Mouse (Mus musculus) gastrocnemius, adult 2 months (tissue): ENCODE data around the gene Hoxd3. TPM values are rescaled to one million over a fixed set of nuclear protein-coding genes. Genes with fewer than 3 reads are reported as not detected.

Experiments
- DNase-seq: peaks from one replicate; pipeline ENCODE4 v3.0.0; 2022
- H3K27ac ChIP-seq: fragments of 200-600 bp; 2 replicates; pipeline ENCODE4 v1.8.1; 2022; ENCODE audit warnings: mild to moderate bottlenecking
- H3K4me3 ChIP-seq: fragments of 200-600 bp; 2 replicates; pipeline ENCODE4 v1.8.1; 2022; ENCODE audit warnings: mild to moderate bottlenecking, moderate library complexity
- CTCF ChIP-seq: fragments of 200-600 bp; IDR thresholded peaks from 2 replicates; pipeline ENCODE4 v1.8.1; 2022; ENCODE audit warnings: antibody characterized with exemption, mild to moderate bottlenecking, moderate library complexity
- intact Hi-C: fragments of 180-260 bp; cut with DNase I; formaldehyde crosslinking; loops from one replicate; pipeline ENCODE4 v1.15.1; 2025
- total RNA-seq, 2 experiments: library from RNA; stranded (reverse); gene quantifications; 2 replicates each; pipeline ENCODE4 v1.2.3; 2021

The Hoxd3 gene
- total RNA-seq, 2 experiments from 2014 or later = not detected

DNA sequence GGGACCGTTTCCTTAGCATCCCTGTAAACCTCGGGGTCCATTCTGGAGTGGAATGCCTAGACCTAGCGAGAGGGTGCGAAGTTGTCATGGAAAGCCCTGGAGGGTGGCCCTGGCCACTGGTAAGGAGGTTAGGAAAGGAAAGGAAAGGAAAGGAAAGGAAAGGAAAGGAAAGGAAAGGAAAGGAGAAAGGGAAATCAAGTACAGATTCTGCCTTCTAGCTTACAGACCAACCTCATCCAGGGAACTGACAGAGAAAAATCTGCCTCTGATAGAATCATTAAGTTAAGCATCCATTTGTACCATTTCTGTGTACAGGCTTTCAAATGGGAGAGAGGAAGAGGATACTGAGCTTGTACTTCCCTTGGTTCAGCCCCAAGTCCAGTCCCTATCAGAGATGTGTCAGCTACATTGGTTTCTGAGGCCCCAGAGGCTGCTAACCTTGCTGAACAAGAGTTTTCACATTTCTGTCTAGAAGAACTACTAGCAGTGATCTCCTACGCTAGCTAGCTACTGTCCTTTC, 39.1 kb downstream of the Hoxd3 start:
- no peak for TF ChIP-seq CTCF
- Histone ChIP-seq H3K4me3 (no peak overlapping the region), H3K27ac (no peak overlapping the region)
- intact Hi-C loops = no loop called here
- no peak for DNase-seq

DNA sequence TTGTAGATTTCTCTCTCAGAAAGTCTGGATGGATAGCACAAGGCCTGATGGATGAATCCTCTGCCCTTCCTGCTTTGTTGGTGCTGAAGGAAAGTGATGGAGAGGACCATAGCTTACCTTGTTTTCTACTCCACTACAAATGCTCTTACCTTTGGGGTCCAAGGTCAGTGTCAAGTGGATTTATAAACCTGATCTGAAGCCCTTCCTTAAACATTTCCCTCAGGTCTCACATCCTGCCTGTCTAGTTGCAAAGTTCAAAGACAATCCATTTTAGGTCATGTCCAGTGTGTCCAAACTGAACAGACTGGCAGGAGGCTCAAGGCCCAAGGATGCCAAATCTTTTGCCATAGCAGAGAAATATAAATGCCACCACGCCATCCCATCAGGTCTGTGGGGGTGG, 40.1 kb downstream of the Hoxd3 start:
- DNase-seq = no peak
- no peak for TF ChIP-seq CTCF
- H3K27ac ChIP-seq = no peak overlapping the region
- intact Hi-C loops = no loop called here
- no peak overlapping the region for H3K4me3 ChIP-seq

- intact Hi-C loops = no loop called here
- DNase-seq = no peak
- Histone ChIP-seq H3K27ac (no peak overlapping the region), H3K4me3 (peak overlapping the region; percentile 61)
- no peak for TF ChIP-seq CTCF
Measured at GRCm38 (mm10) chr2:74752431-74753174, 40.9 kb downstream of the Hoxd3 start.

- H3K4me3 ChIP-seq = peak overlapping the region; percentile 61
- no peak overlapping the region for H3K27ac ChIP-seq
- DNase-seq = no peak
- no peak for TF ChIP-seq CTCF
- intact Hi-C loops = no loop called here
Measured at GRCm38 (mm10) chr2:74753175-74753523, 41.4 kb downstream of the Hoxd3 start.

DNA sequence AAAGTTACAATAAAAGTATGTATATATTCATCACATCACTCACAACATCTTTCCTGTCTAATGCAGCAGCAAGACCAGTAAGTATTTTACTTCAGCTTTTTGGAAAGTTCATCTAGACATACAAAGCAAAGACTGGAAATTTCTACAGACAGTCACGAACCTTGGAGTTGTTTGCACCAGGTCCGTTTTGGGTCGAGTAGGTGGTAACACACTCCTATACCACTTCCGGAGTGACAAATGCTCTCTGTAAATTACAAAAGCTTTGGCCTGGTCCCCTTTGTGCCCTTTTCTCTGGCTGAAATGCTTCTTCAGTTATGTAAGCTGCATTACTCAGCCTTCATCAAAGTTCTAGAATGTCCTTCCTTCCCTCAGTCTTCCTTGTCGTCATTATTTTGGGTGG, 42.0 kb downstream of the Hoxd3 start:
- intact Hi-C loops = no loop called here
- no peak for TF ChIP-seq CTCF
- H3K27ac ChIP-seq = no peak overlapping the region
- no peak overlapping the region for H3K4me3 ChIP-seq
- DNase-seq = no peak

DNA sequence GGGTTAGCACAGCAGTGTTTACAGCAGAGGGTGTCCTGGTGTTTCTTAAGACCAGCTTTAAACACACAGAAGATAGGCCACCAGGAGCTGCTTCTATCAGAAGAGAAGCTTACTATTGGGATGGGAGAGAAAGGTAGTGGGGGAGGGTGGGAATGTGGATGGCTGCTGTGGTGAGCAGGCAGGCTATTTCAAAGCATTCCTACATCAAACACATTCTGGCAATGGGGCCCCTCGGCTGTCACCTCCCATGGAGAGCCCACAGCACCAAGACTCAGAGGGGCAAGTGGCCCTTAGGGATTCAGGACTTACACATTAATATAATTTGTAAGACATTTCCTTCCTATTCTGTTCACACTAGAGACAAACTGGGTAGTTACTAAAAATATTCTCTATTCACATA, 48.4 kb downstream of the Hoxd3 start:
- no peak overlapping the region for H3K27ac ChIP-seq
- intact Hi-C loops = no loop called here
- TF ChIP-seq CTCF = no peak

DNA sequence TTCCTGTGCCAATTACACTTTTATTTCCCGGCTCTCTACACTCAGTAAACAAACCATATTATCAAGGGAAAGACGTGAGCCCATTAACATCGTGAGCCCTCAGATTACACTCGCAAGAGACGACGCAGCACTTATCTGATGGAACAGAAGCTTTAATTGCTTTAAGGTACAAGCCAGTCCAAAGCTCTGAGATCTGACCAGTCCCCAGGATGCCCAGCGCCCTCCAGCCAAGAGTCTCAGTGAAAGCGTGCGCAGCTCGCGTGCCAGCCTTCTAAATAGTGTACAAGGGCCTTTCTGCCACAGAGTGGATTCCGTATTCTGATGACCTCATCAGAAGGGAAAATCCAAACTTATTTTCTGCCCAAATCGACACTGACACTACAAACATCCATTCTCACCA, 50.2 kb downstream of the Hoxd3 start:
- TF ChIP-seq CTCF = no peak
- intact Hi-C loops = no loop called here
- no peak overlapping the region for H3K4me3 ChIP-seq
- no peak overlapping the region for H3K27ac ChIP-seq
- no peak for DNase-seq

More for the DNA sequence above, 48.4 kb downstream of the Hoxd3 start:
- no peak overlapping the region for H3K4me3 ChIP-seq
- no peak for DNase-seq

DNA sequence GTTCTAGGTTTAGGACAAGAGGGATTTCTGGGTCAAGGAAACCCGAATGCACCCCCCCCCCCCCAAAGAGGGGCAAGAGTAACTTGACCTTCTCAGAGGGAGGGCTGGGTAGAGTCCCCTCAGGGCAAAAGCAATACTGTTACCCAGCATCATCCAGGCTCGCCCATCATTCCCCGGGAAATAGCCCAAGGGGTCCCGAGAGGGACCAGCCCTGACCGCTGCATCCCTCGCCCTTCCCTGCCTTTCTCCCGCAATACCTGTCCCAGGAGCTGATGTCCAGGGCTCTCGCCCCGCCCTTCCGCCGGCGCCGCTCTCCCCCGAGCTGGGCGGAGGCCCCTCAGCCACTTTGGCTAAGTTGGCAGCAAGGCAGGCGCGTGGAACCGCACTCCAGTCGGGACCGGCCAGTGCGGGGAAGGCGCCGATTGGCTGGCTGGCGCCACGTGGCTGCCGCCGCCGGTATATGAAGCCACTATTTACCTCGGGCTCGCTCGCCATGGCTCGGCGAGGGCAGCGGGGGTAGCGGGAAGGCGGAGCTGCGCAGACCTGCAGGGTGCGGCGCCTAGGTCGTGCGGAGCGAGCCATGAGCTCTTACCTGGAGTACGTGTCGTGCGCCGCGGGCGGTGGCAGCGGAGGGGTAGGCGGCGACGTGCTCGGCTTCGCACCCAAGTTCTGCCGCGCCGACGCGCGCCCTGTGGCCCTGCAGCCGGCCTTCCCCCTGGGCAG, 51.0 kb downstream of the Hoxd3 start, which contains the start of gene Hoxd1:
Gene Hoxd1 (plus strand): TSS at position 459 of the 723 bp plus-strand sequence.
- intact Hi-C loops = no loop called here
- no peak within 1 kb of the TSS for H3K27ac ChIP-seq
- H3K4me3 ChIP-seq = peak within 1 kb of the TSS; percentile 73
- peak; percentile 68 for DNase-seq
- no peak for TF ChIP-seq CTCF

DNA sequence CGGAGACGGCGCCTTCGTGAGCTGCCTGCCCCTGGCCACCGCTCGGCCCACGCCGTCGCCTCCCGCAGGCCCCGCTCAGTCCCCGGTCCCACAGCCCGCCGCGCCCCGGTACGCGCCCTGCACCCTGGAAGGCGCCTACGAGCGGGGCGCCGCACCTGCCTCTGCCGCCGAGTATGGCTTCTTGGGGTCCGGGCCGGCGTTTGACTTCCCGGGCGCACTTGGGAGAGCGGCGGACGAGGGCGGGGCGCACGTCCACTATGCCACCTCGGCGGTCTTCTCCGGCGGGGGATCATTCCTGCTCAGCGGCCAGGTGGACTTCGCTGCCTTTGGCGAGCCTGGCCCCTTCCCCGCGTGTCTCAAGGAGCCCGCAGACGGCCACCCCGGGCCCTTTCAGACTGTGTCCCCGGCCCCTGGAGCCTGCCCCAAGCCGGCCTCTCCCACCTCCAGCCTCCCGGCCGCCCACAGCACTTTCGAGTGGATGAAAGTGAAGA, 51.6 kb downstream of the Hoxd3 start:
- no peak for TF ChIP-seq CTCF
- intact Hi-C loops = no loop called here
- H3K4me3 ChIP-seq = peak overlapping the region; percentile 73
- no peak overlapping the region for H3K27ac ChIP-seq
- DNase-seq = no peak

GRCm38 (mm10) chr2:74763976-74764375, 52.2 kb downstream of the Hoxd3 start:
- intact Hi-C loops = no loop called here
- H3K27ac ChIP-seq = no peak overlapping the region
- H3K4me3 ChIP-seq = no peak overlapping the region
- DNase-seq = no peak
- TF ChIP-seq CTCF = no peak

GRCm38 (mm10) chr2:74774359-74774758, 62.6 kb downstream of the Hoxd3 start:
- H3K27ac ChIP-seq = no peak overlapping the region
- no peak for TF ChIP-seq CTCF
- intact Hi-C loops = no loop called here
- DNase-seq = no peak
- H3K4me3 ChIP-seq = no peak overlapping the region

DNA sequence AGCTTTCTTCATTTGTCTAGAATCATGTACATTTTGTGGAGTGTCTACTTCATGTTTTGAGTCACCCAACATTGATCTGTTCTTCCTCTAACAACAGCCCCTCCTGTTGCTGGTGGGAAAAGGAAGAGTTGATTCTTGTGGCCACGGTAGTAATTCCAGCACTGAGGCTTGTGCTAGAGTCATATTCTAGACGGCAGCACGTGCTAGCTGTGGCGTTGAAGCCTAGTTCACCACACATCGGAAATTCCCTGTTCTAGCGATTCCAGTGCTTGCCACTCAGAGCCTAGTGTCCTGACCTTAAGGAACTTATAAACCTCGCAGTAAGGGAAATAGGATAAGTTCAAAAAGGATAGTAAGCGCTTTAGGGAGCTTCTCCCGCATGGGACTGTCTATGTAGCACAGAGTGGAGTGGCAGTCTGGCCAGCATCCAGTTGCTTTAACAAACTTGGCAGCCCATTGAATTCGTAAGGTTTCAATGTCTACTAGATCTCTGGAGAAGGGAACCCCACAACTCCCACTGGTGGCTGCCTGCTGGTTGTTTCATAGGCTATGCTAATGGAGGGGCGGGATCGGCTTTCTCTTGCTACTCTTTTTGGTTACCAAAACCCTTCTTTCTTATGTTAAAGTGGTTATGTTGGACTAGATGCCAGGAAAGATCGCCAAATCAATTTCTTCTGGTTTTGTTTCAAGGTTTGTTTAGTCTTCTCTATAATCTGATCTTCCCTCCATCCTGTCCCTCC, 66.0 kb downstream of the Hoxd3 start:
- no peak for TF ChIP-seq CTCF
- intact Hi-C loops = no loop called here

DNA sequence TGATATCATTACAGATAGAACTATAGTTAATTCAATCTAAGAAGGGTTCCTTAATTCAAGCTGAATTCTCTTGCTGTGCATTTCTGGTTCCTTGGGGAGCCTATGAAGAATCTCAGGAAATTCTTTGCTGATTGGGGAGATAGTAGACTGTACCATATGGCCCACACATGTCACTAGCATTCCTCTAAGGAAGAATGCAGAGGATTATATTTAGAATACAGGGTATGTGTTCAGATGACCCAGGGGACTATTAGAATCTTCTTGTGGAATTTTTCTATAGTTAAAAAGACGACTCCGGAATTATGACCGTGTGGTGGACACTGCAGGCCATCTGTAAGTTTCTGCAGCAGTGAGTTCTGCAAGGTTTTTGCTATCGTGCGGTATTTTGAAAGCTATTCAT, 69.7 kb downstream of the Hoxd3 start:
- no peak overlapping the region for H3K27ac ChIP-seq
- H3K4me3 ChIP-seq = no peak overlapping the region
- intact Hi-C loops = no loop called here
- no peak for DNase-seq
- TF ChIP-seq CTCF = no peak

More for the DNA sequence above, 66.0 kb downstream of the Hoxd3 start:
- Histone ChIP-seq H3K27ac (no peak overlapping the region), H3K4me3 (no peak overlapping the region)
- no peak for DNase-seq
